Mouse (Mus musculus): ENCODE measurements at regions not wholly inside any gene's neighbourhood (a gene's known extent, or its start where the extent isn't known, plus 50 kb on each side); places are given as distances from the start of the nearest gene placed in this dataset.

DNA sequence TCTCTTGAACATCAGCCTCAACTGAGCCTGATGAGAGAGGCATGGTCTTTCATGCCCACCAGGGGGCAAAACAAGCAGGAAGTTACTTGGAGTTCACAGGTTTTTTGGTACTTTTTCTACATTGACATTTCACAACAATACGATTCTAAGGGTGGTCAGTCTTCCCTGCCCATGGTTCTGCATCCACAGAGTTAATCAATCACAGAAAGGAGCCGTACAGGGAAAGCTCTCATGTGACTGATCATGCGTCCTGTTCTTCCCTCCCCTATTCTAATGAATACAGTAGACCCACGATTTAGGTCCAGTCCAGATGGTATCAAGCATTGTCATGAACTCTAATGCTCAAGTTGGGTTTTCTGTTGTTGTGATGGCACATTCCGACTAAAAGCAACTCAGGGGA is 115.6 kb upstream of the Cyyr1 start:
- no peak overlapping the region for H3K4me3 ChIP-seq
- WGBS: 83% methylated on average over 5 of the region's 5 CpGs
- no peaks in the 10 kb centered on the region for H3K4me1 ChIP-seq
- H3K9me3 ChIP-seq (replicated peaks): no peaks in the 10 kb centered on the region
- no peak overlapping the region for H3K27ac ChIP-seq (replicated peaks)
- H3K36me3 ChIP-seq: no peaks in the 10 kb centered on the region
- DNase-seq (ENCODE audit: low spot score): no peak
- no peaks in the 10 kb centered on the region for H3K27me3 ChIP-seq (ENCODE audit: low read depth, poor library complexity, severe bottlenecking)

DNA sequence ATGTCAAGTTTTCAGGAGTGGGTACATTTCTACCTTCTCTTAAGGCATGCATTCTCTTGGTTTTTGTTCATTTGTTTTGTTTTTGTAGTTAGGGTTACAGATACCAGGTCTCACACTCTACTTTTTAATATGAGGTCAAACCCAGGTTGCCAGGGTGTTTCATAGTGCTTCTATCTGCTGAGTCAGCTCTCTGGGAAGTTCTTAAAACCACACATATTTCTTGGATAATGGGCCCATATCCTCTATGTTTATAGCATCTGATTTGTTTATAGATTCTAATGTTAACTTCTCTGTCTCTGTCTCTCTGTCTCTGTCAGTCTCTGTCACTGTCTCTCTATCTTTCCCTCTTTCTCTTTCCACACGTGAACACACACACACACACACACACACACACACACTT is 114.6 kb upstream of the Cyyr1 start:
- H3K4me1 ChIP-seq: no peaks in the 10 kb centered on the region
- no peak overlapping the region for H3K27ac ChIP-seq (replicated peaks)
- no peaks in the 10 kb centered on the region for H3K27me3 ChIP-seq (ENCODE audit: low read depth, poor library complexity, severe bottlenecking)
- no peaks in the 10 kb centered on the region for H3K9me3 ChIP-seq (replicated peaks)
- H3K4me3 ChIP-seq: no peak overlapping the region
- no peak for DNase-seq (ENCODE audit: low spot score)
- no peaks in the 10 kb centered on the region for H3K36me3 ChIP-seq
- 76% methylated on average over 1 of the region's 1 CpGs for WGBS

DNA sequence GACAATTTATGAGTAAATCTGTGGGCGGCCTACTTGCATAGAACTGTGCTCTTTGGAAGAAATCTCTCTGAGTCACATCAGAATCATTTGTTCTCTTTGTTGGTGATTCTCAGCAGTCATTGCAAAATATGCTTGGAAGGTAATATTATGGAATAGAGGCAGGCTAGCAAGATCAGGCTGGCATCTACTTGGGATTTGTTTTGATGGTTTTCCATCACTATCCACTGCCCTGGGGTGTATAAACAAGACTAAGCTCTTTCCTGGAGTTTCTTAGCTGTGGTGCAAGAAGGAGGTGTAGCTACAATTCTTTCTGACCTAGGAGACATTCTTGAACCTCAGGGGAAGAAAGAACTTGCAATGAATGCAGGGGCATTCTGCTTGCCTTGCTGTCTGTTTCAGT is 96.3 kb upstream of the Cyyr1 start:
- WGBS: 95% methylated on average over 1 of the region's 1 CpGs
- no peaks in the 10 kb centered on the region for H3K36me3 ChIP-seq

DNA sequence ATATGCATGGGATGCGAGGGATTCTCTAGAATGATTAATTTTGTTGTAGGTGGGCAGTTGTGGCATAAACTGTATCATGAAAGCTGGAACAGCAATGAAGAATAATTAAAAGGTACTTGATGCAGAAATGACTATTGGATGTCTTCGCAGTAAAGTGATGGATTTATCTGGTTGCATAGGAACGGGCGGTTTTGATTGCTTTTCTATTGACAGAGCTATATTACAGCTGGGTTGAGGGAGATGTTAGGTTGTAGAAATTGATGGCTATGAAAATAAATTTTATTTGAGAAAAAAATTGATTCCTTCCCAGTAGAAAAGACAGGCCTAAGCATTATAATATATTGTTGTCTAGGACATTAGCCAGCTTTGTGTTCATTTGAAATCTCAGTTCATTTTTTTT is 87.8 kb upstream of the Cyyr1 start:
- DNase-seq (ENCODE audit: low spot score): no peak
- WGBS: 91% methylated on average over 4 of the region's 4 CpGs

More for the DNA sequence above, 96.3 kb upstream of the Cyyr1 start:
- Histone ChIP-seq H3K4me1 (no peaks in the 10 kb centered on the region), H3K9me3 (replicated peaks) (no peaks in the 10 kb centered on the region), H3K4me3 (no peak overlapping the region), H3K27me3 (ENCODE audit: low read depth, poor library complexity, severe bottlenecking) (no peaks in the 10 kb centered on the region), H3K27ac (replicated peaks) (no peak overlapping the region)
- DNase-seq (ENCODE audit: low spot score): no peak

DNA sequence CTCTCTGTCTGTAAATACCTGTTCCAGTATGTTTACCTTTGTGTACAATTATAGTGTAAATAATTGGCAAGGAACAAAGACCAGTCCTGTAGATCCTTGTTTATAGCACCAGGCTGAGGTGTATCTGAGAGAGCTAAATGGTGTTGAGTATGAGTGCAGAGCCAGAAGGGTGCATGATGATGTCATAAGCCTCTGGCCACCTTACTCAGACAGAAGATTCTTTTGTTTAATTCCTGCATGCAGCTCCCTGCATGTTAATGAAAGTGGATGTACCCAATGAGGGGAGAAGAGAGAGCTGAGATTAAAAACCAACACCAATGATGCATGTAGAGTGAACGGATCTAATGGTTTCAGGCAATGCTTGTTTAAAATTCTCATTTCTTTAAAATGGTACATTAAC is 83.9 kb upstream of the Cyyr1 start:
- H3K36me3 ChIP-seq: no peaks in the 10 kb centered on the region
- DNase-seq (ENCODE audit: low spot score): no peak
- no peak overlapping the region for H3K27ac ChIP-seq (replicated peaks)
- peaks cover 6% of the 10 kb centered on the region for H3K4me1 ChIP-seq
- no peaks in the 10 kb centered on the region for H3K27me3 ChIP-seq (ENCODE audit: low read depth, poor library complexity, severe bottlenecking)
- no peaks in the 10 kb centered on the region for H3K9me3 ChIP-seq (replicated peaks)
- WGBS: 95% methylated on average over 1 of the region's 1 CpGs
- no peak overlapping the region for H3K4me3 ChIP-seq

More for the DNA sequence above, 87.8 kb upstream of the Cyyr1 start:
- Histone ChIP-seq H3K4me3 (no peak overlapping the region), H3K4me1 (peaks cover 7% of the 10 kb centered on the region), H3K36me3 (no peaks in the 10 kb centered on the region), H3K27ac (replicated peaks) (no peak overlapping the region), H3K9me3 (replicated peaks) (no peaks in the 10 kb centered on the region), H3K27me3 (ENCODE audit: low read depth, poor library complexity, severe bottlenecking) (no peaks in the 10 kb centered on the region)

DNA sequence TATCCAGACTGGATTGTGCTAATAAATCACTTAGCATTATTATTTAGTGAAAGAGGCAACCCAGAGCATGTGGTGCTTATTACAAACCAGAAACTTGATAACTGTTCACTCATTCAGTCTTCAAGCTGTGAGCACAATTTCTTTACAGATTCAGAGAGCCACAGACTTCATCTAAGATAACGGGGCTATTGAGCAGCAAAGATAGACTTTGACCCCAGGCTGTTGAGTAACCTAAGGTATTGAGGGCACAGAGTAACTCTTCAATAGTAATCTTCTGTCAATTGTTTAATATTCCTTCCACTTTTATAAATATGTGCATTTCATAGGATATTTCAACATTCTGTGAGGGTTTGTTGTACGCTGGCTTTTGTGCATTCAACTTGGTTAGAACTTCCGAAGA is 76.5 kb upstream of the Cyyr1 start:
- WGBS: 92% methylated on average over 3 of the region's 3 CpGs
- DNase-seq (ENCODE audit: low spot score): no peak
- H3K27ac ChIP-seq (replicated peaks): no peak overlapping the region
- H3K4me1 ChIP-seq: no peaks in the 10 kb centered on the region
- H3K9me3 ChIP-seq (replicated peaks): no peaks in the 10 kb centered on the region
- no peaks in the 10 kb centered on the region for H3K27me3 ChIP-seq (ENCODE audit: low read depth, poor library complexity, severe bottlenecking)
- no peak overlapping the region for H3K4me3 ChIP-seq
- H3K36me3 ChIP-seq: no peaks in the 10 kb centered on the region

DNA sequence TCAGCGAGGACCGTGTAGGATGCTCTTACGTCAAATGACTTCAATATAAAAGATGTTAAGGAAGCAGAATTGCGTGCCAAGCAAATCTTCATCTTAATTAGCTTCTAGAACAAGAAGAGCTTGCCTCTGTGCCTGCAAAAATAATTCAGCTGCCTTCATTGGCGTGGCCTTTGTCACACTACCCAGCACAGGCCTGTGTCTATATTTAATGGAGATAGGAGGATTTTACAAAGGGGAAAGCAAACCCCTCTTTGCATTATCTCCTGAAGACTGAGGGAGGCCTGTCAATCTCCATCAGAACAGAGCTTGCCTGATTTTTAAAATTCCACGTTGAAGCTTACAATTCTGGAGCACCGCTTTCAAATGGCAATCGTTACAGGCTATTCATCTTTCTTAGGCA is 71.3 kb upstream of the Cyyr1 start:
- Histone ChIP-seq H3K27ac (replicated peaks) (no peak overlapping the region), H3K27me3 (ENCODE audit: low read depth, poor library complexity, severe bottlenecking) (no peaks in the 10 kb centered on the region), H3K4me3 (no peak overlapping the region), H3K9me3 (replicated peaks) (no peaks in the 10 kb centered on the region), H3K4me1 (0 out of 2 replicates have a peak, but pooled peaks cover 3% of the 10 kb centered on the region), H3K36me3 (no peaks in the 10 kb centered on the region)
- no peak for DNase-seq (ENCODE audit: low spot score)
- 72% methylated on average over 8 of the region's 8 CpGs for WGBS

DNA sequence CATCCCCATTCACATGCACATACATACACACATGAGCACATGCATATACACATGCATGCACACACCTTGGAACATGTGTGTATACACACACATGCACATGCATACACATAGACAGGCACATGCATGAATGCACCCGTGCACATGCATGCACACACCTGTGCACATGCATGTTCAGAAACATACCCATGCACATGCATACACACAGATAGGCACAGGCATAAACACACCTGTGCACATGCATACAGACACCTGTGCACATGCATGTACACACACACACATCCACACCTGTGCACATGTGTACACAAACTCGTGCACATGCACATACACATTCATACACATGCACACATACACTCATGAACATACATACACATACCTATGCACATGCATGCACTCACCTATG is 50.9 kb upstream of the Cyyr1 start:
- Histone ChIP-seq H3K9me3 (replicated peaks) (no peaks in the 10 kb centered on the region), H3K27ac (replicated peaks) (no peak overlapping the region), H3K4me3 (no peak overlapping the region), H3K36me3 (no peaks in the 10 kb centered on the region), H3K4me1 (no peaks in the 10 kb centered on the region), H3K27me3 (ENCODE audit: low read depth, poor library complexity, severe bottlenecking) (no peaks in the 10 kb centered on the region)
- 80% methylated on average over 2 of the region's 2 CpGs for WGBS
- no peak for DNase-seq (ENCODE audit: low spot score)
